Mouse (Mus musculus) c-Kit-positive CD71-positive TER-119-negative erythroid progenitor cells, embryonic 14.5 days (primary cell): ENCODE measurements at regions not wholly inside any gene's neighbourhood (a gene's known extent, or its start where the extent isn't known, plus 50 kb on each side); places are given as distances from the start of the nearest gene placed in this dataset.

Experiments used
- DNase-seq: peaks from one replicate; pipeline ENCODE4 v3.0.0-alpha.2; 2013; ENCODE audit warnings: low read depth

DNA sequence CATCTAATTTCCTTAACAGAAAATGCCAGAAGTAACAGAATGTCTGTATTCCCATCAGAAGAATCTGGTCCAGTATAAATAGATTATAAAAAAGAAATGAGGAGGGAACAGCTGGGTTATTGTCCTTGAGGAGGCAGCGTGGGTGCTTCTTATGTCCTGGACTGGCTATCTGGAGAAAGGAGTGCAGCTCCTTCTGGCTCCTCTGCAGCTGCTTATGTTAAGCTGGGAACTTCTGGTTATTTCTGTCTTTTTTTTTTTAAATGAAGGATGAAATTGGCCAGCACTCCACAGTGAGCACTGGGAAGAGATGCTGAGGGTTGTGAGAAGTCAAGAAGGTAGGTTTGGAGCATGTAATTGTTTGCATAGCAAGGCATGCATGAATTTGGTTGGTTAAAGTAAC, 441.5 kb downstream of the Ebf1 start:
- DNase-seq, result no peak

GRCm38 (mm10) chr11:45066592-45066991, 449.5 kb downstream of the Ebf1 start:
- no peak for DNase-seq

GRCm38 (mm10) chr11:45070280-45070679, 453.2 kb downstream of the Ebf1 start:
- DNase-seq, result no peak

DNA sequence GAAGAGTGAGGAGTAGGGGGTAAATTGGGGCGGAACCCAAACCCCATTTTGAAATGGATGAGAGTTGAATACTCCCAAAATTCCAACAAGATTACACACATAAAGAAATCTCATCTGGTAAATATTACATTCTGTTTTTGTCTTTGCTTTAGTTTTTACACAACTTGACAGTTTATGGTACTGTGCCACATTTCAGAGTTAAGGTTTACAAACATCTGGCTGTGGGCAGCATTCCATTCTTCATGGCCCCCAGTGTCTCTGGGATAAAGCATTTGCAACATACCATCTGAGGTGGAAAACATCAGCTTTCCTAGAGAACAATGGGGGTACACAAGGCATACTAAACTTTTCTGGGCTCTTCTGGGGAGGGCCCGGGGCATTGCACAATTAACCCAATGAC, 454.1 kb downstream of the Ebf1 start:
- no peak for DNase-seq

- no peak for DNase-seq
Measured at GRCm38 (mm10) chr11:45084506-45085037, 467.5 kb downstream of the Ebf1 start.

- DNase-seq, result no peak
Measured at GRCm38 (mm10) chr11:45085145-45085544, 468.0 kb downstream of the Ebf1 start.

DNA sequence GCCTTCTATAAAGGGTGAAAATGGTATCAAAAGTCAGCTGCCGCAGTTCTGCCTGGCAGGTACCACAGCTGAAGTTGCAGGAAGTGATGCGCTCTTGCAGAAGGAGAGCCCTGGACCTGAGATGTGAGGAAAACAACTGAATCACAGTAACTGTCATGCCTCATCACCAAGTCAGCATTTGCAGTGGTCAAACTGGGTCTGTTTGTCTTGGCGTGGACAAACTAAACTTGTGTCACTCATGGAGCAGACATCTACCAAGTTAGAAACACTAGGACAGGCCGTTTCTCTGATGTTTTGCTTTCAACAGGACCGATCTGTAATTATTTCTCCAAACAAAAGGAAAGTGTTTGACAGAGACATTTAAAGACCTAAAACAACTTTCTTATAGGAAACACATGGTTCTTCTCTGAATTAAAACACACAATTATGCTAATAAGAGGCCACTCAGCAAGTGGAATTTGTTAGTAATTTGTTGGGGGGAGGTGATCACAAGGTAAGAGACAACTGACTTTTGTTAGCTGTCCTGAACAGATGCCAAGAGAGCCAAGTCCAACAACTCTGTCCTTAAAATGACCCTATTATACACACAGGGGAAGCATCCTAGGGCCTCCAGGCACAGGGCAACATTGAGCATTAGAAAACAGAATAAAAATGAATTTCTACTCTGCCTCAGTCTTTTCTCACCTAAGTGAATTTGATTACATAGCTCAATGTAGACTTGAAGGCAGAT, 470.2 kb downstream of the Ebf1 start:
- DNase-seq, result no peak

DNA sequence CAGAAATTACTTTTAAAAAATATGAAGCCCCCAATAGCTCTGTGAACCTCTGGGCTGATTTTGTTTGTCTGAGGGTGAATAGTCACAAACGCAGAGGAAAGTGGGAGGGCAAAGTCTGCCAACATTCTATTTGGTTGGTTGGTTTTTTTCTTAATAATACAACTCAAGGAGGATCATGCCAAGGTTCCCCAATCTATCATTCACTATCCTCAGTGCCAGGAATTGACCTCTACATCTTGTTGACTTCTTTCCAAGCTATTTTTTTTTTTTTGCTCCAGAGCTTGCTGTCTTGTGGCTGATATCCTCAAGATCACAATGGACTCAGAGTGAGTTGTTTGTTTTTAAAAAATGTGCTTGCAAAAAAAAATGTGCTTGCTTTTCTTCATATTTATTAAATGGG, 471.2 kb downstream of the Ebf1 start:
- DNase-seq, result no peak

GRCm38 (mm10) chr11:45089561-45089960, 472.4 kb downstream of the Ebf1 start:
- DNase-seq, result no peak

DNA sequence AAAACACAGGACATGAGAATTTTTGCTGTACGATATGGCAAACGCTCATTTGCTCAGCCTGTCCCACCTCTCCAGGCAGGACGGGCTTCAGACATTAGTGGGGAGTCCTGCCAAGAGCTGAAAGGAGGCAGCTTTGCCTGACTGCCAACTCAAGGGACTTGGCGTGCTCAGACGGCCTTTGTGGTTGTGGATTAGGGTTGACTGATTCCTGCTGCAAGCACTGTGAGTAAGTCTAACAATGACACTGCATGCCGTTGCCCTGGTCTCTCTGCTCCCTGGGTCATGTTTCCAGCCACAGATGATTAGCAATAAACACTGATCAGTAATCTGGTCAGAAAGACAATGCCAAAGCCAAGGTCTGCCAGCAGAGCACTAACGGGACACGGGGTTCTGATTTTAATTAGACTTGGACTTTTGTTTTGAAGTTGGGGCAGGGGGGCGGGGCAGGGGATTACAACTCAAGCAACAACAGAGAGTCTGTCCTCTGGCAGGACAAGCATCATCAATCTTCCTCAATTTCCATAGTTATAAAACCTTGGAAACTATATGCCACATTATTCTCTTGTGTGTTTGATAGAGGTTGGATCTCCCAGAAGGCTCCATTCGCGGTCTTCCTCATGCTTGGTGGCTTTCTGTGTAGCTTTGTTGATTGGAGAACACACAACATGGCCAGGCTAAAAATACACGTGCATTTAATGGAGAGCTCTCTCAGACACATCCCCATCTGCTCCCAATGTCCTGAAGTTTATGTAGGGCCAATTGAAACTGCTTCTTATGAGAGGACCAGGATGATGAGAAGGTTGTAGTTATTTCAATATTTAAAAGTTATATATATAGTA, 486.6 kb downstream of the Ebf1 start:
- no peak for DNase-seq

DNA sequence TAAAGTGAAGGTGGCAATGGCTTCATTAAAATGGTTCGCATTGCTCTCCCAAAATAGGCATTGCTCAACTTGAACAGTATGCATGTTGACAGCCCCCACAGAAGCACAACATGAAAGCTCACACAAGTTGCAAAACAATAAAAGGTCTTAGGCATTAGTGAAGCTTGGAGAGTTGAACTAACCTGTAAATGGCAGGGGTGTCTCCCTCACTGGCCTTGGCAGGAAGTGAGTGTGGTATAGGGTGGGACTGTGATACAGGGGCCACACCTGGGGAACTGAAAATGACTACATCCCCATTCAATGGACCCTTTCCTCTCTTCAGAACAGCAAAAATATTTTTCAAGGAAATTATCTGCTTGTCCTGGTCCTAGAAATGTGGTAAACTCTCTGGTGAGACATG, 499.6 kb downstream of the Ebf1 start:
- no peak for DNase-seq

DNA sequence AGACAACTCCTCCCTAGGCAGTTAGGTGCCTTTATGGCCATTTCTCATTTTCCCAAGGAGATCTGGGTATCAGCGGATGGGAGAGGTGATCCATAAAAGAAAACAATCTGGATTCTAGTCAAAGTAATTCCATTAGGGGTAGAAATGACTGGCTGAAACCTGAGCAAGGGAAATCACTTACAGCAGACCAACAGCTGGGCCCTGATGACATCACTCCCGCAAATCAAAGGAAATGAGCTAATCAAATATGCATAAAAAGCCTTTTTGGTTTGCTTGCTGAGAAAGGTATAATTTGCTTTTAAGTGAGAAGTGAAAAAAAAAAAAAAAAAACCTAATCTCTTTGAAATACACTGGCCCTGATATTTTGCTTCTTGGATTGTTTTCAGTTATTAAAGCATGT, 506.2 kb downstream of the Ebf1 start:
- DNase-seq, result no peak

DNA sequence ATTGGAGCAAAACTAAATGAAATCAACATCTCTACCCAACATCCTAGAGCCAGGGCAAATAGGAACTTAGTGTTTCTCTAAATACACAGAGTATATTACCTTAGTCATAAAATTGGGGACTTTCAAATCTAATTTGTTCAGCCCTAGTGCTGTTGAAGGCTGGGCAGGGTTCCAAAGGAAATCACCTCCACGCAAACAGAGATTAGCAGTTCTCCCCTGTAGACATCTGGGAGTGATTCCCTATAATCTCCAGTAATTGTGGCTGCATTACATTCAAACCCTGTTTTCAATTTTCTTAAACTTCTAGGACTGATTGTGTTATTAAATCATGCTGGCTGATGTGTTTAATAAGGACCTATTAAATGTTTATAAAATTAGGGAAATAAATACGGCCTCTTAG, 519.7 kb downstream of the Ebf1 start:
- no peak for DNase-seq

- DNase-seq, result no peak
Measured at GRCm38 (mm10) chr11:45138351-45138975, 521.3 kb downstream of the Ebf1 start.

- no peak for DNase-seq
Measured at GRCm38 (mm10) chr11:45140490-45140889, 523.4 kb downstream of the Ebf1 start.

DNA sequence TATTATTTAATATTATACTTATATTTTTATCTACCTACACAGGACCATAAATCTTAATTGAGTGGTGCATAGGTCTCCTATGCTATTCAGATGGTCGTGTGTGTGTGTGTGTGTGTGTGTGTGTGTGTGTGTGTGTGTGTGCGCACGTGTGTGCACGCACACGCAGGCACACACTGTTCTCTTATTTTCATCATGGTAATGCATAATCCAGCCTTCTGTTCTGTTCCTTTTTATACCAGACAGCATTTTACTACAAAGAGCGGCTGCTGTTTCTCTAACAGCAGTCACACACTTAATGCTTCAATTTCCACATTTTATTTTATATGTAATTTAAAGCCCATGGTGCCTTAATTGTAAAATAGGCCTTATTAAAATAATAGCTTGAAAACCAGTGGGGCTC, 537.0 kb downstream of the Ebf1 start:
- DNase-seq, result no peak

- no peak for DNase-seq
Measured at GRCm38 (mm10) chr11:45154497-45154896, 537.4 kb downstream of the Ebf1 start.

DNA sequence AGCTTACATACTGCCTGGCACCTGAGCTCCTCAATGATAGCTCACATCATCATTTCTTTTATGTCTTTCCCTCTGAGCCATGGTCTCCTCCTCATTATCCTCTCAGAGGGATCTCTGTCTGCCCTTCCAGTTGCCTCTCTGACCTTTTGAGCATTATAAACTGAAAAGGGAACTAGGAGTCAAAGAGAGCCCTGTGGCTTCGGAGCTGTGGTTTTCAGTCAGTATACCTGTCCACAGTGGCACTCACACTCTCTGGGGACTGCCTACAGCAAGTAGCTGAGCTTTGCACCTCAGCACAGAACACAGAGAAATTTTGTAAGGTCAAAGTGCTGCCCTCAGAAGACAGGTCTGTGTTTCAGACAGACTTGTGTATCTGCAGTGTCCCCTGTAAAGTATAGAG, 538.7 kb downstream of the Ebf1 start:
- no peak for DNase-seq

DNA sequence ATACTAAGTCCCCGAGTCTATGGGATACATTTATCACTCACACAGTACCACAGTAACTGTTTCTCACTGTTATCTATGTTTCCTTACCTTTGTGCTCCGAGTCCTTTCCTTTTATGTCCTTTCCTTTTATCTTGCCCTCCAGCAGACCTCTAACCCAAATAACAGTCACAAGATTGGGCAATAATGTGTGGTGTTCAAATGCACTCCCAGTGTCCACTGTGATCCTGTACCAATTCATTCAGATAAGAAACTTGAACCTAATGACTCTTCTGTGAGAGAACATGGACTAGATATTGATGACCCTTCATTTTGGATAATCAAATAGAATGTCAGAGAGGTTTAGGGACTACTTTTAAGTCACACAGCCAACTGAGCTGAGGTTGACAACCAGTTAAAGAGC, 541.2 kb downstream of the Ebf1 start:
- DNase-seq, result no peak

DNA sequence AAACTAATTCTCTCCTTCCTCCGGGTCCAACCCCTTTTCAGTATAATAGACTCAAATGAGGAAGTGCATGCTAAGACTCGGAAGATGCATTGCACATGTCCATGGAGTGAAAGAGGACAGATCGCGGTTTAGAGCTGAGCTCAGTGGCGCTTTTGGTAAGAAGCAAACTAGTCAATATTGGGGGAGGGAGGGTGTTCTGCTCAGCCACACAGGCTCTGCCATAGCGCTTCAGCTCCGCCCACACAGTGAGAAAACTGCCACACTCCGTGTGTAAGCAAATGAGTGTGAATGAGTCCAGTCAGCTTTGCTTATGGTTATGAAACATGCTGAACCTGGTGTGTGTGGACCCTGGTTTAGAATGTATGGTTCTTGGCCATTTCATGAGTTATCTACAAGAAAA, 543.8 kb downstream of the Ebf1 start:
- no peak for DNase-seq

- no peak for DNase-seq
Measured at GRCm38 (mm10) chr11:45173546-45173945, 556.4 kb downstream of the Ebf1 start.

DNA sequence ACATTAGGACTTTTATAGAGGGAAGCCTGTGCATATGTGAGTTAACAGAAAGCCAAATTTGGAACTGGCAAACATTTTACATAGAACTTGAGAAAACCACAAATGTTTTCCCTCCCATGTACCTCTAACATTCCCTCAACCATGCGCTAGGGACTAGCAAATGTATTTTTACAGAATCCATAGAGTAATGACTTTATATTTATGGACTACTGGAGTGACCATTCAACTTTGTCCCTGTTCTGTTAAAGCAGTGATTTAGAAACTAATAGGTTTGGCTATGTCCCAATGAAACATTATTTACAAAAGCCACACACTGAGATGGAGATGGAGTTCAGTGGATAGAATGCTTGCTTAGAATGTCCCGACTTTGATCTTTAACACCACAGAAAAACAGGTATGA, 557.0 kb downstream of the Ebf1 start:
- no peak for DNase-seq
